Mouse (Mus musculus) forebrain, embryonic 13.5 days (tissue): ENCODE measurements around the gene Pax5. TPM values are rescaled to one million over a fixed set of nuclear protein-coding genes. Genes with fewer than 3 reads are reported as not detected.

Experiments used
- ATAC-seq: fragments of 200-750 bp; cut with Nextera tagmentation; 2 replicates; pipeline ENCODE4 v1.8.0; 2017
- H3K27ac ChIP-seq: fragments of 300-500 bp; sonication (generic); 2 replicates; pipeline ENCODE4 v1.5.1; 2015; ENCODE audit warnings: inconsistent platforms, mild to moderate bottlenecking, moderate library complexity
- H3K27me3 ChIP-seq: fragments of 300-500 bp; sonication (generic); 2 replicates; pipeline ENCODE4 v1.6.1; 2015; ENCODE audit warnings: mild to moderate bottlenecking, inconsistent platforms
- H3K36me3 ChIP-seq: fragments of 300-500 bp; sonication (generic); 2 replicates; pipeline ENCODE4 v1.6.1; 2015; ENCODE audit warnings: mild to moderate bottlenecking, inconsistent platforms; ENCODE audit not compliant: poor library complexity, severe bottlenecking
- H3K4me1 ChIP-seq: fragments of 300-500 bp; sonication (generic); 2 replicates; pipeline ENCODE4 v1.6.1; 2015; ENCODE audit warnings: inconsistent platforms
- H3K4me2 ChIP-seq: fragments of 300-500 bp; sonication (generic); 2 replicates; pipeline ENCODE4 v1.6.1; 2015; ENCODE audit warnings: inconsistent platforms, mild to moderate bottlenecking, moderate library complexity
- H3K4me3 ChIP-seq: fragments of 300-500 bp; sonication (generic); 2 replicates; pipeline ENCODE4 v1.5.1; 2015; ENCODE audit warnings: mild to moderate bottlenecking, inconsistent platforms
- H3K9ac ChIP-seq: fragments of 300-500 bp; sonication (generic); 2 replicates; pipeline ENCODE4 v1.6.1; 2015; ENCODE audit warnings: mild to moderate bottlenecking, inconsistent platforms
- H3K9me3 ChIP-seq: fragments of 300-500 bp; sonication (generic); replicated peaks from 2 replicates; pipeline ENCODE4 v1.6.1; 2016; ENCODE audit warnings: inconsistent platforms
- WGBS: fragments of 180-500 bp; shearing (Covaris S2); methylation state at CpG from one replicate; pipeline ENCODE4 v1.1.7; 2015; 5-methylcytosine and 5-hydroxymethylcytosine counted together
- polyA plus RNA-seq: library from polyadenylated mRNA; unstranded; fragments of >200 nt; fragmentation: Nextera tagmentation; extraction: Ambion mirVana; gene quantifications from 2 replicates; pipeline ENCODE4 v1.2.1, GENCODE M21; 2015

Pax5 gene
- polyA plus RNA-seq, 1 experiment from 2014 or later: 0.06 TPM

GRCm38 (mm10) chr4:44572373-44572772 lies 137.9 kb downstream of the Pax5 start:
- H3K9me3 ChIP-seq: no peaks in the 10 kb centered on the region
- no peak overlapping the region for H3K4me2 ChIP-seq
- no peaks in the 10 kb centered on the region for H3K36me3 ChIP-seq
- no peak for ATAC-seq
- H3K4me1 ChIP-seq: no peaks in the 10 kb centered on the region
- no peak overlapping the region for H3K9ac ChIP-seq
- H3K27me3 ChIP-seq: peaks cover 5% of the 10 kb centered on the region; the same call in 1 of the 2 replicates
- no peak overlapping the region for H3K4me3 ChIP-seq
- WGBS: 69% methylated on average over 5 of the region's 5 CpGs
- H3K27ac ChIP-seq: no peak overlapping the region

GRCm38 (mm10) chr4:44569138-44569537 lies 141.1 kb downstream of the Pax5 start:
- H3K27me3 ChIP-seq: peaks cover 29% of the 10 kb centered on the region
- no peak for ATAC-seq
- H3K4me1 ChIP-seq: no peaks in the 10 kb centered on the region
- no peak overlapping the region for H3K9ac ChIP-seq
- 89% methylated on average over 10 of the region's 10 CpGs for WGBS
- H3K9me3 ChIP-seq: no peaks in the 10 kb centered on the region
- H3K4me3 ChIP-seq: no peak overlapping the region
- H3K36me3 ChIP-seq: no peaks in the 10 kb centered on the region
- H3K4me2 ChIP-seq: no peak overlapping the region
- H3K27ac ChIP-seq: no peak overlapping the region

- WGBS: 84% methylated on average over 10 of the region's 10 CpGs
- Histone ChIP-seq H3K27me3 (peaks cover 33% of the 10 kb centered on the region), H3K4me3 (no peak overlapping the region), H3K9me3 (no peaks in the 10 kb centered on the region), H3K27ac (no peak overlapping the region), H3K4me2 (no peak overlapping the region), H3K36me3 (no peaks in the 10 kb centered on the region), H3K4me1 (no peaks in the 10 kb centered on the region), H3K9ac (no peak overlapping the region)
- no peak for ATAC-seq
Observed at GRCm38 (mm10) chr4:44568666-44569065, 141.6 kb downstream of the Pax5 start.

GRCm38 (mm10) chr4:44566401-44566800 lies 143.9 kb downstream of the Pax5 start:
- 77% methylated on average over 8 of the region's 8 CpGs for WGBS
- Histone ChIP-seq H3K9me3 (no peaks in the 10 kb centered on the region), H3K4me2 (no peak overlapping the region), H3K27ac (no peak overlapping the region), H3K4me3 (no peak overlapping the region), H3K4me1 (no peaks in the 10 kb centered on the region; the same call in 1 of the 2 replicates), H3K27me3 (peaks cover 55% of the 10 kb centered on the region), H3K9ac (no peak overlapping the region), H3K36me3 (no peaks in the 10 kb centered on the region)
- no peak for ATAC-seq

- Histone ChIP-seq H3K9ac (no peak overlapping the region), H3K4me2 (no peak overlapping the region), H3K27ac (no peak overlapping the region), H3K36me3 (no peaks in the 10 kb centered on the region), H3K4me1 (peaks cover 5% of the 10 kb centered on the region; the same call in 1 of the 2 replicates), H3K9me3 (no peaks in the 10 kb centered on the region), H3K4me3 (no peak overlapping the region), H3K27me3 (peaks cover 65% of the 10 kb centered on the region)
- ATAC-seq: no peak
- WGBS: 77% methylated on average over 12 of the region's 12 CpGs
Observed at GRCm38 (mm10) chr4:44565126-44566082, 144.9 kb downstream of the Pax5 start.

GRCm38 (mm10) chr4:44564602-44565001 lies 145.7 kb downstream of the Pax5 start:
- Histone ChIP-seq H3K27ac (no peak overlapping the region), H3K4me3 (no peak overlapping the region), H3K4me2 (no peak overlapping the region), H3K36me3 (no peaks in the 10 kb centered on the region), H3K9me3 (no peaks in the 10 kb centered on the region), H3K4me1 (peaks cover 5% of the 10 kb centered on the region; the same call in 1 of the 2 replicates), H3K27me3 (peaks cover 73% of the 10 kb centered on the region), H3K9ac (no peak overlapping the region)
- WGBS: 7% methylated on average over 10 of the region's 10 CpGs
- peak; percentile 48; the same call in 1 of the 2 replicates for ATAC-seq

GRCm38 (mm10) chr4:44560956-44561355 lies 149.3 kb downstream of the Pax5 start:
- H3K27ac ChIP-seq: no peak overlapping the region

GRCm38 (mm10) chr4:44558564-44558955 lies 151.7 kb downstream of the Pax5 start:
- ATAC-seq: peak; percentile 60
- H3K27ac ChIP-seq: peak overlapping the region; percentile 88
- H3K4me2 ChIP-seq: peak overlapping the region; percentile 76
- no peaks in the 10 kb centered on the region for H3K9me3 ChIP-seq
- no peaks in the 10 kb centered on the region for H3K36me3 ChIP-seq
- peaks cover 32% of the 10 kb centered on the region for H3K4me1 ChIP-seq
- peak overlapping the region; percentile 66; the same call in 1 of the 2 replicates for H3K9ac ChIP-seq
- WGBS: under 1% methylated on average over 7 of the region's 7 CpGs
- H3K4me3 ChIP-seq: peak overlapping the region; percentile 38; the same call in 1 of the 2 replicates
- peaks cover 64% of the 10 kb centered on the region for H3K27me3 ChIP-seq

More at GRCm38 (mm10) chr4:44560956-44561355, 149.3 kb downstream of the Pax5 start:
- no peaks in the 10 kb centered on the region for H3K9me3 ChIP-seq
- H3K4me2 ChIP-seq: no peak overlapping the region
- no peak overlapping the region for H3K4me3 ChIP-seq
- peaks cover 74% of the 10 kb centered on the region for H3K27me3 ChIP-seq
- peaks cover 32% of the 10 kb centered on the region for H3K4me1 ChIP-seq
- no peak for ATAC-seq
- H3K9ac ChIP-seq: no peak overlapping the region
- no peaks in the 10 kb centered on the region for H3K36me3 ChIP-seq
- WGBS: 41% methylated on average over 8 of the region's 8 CpGs

- peaks cover 32% of the 10 kb centered on the region for H3K4me1 ChIP-seq
- under 1% methylated on average over 36 of the region's 36 CpGs for WGBS
- H3K36me3 ChIP-seq: no peaks in the 10 kb centered on the region
- peak overlapping the region; percentile 66 for H3K9ac ChIP-seq
- H3K27me3 ChIP-seq: peaks cover 59% of the 10 kb centered on the region
- H3K27ac ChIP-seq: peak overlapping the region; percentile 88
- no peaks in the 10 kb centered on the region for H3K9me3 ChIP-seq
- peak overlapping the region; percentile 76 for H3K4me2 ChIP-seq
- ATAC-seq: peak; percentile 95
- peak overlapping the region; percentile 38 for H3K4me3 ChIP-seq
Observed at GRCm38 (mm10) chr4:44557815-44558563, 152.3 kb downstream of the Pax5 start.

- peaks cover 32% of the 10 kb centered on the region for H3K4me1 ChIP-seq
- peaks cover 51% of the 10 kb centered on the region for H3K27me3 ChIP-seq
- H3K9ac ChIP-seq: no peak overlapping the region
- no peak for ATAC-seq
- 0 out of 2 replicates have a peak overlapping the region, but pooled peaks have one; percentile 25 for H3K27ac ChIP-seq
- no peaks in the 10 kb centered on the region for H3K9me3 ChIP-seq
- no peak overlapping the region for H3K4me3 ChIP-seq
- WGBS: 87% methylated on average over 9 of the region's 9 CpGs
- H3K36me3 ChIP-seq: no peaks in the 10 kb centered on the region
- H3K4me2 ChIP-seq: no peak overlapping the region
Observed at GRCm38 (mm10) chr4:44556586-44557281, 153.6 kb downstream of the Pax5 start.

GRCm38 (mm10) chr4:44555576-44555975 lies 154.7 kb downstream of the Pax5 start:
- peaks cover 46% of the 10 kb centered on the region for H3K27me3 ChIP-seq
- ATAC-seq: no peak
- H3K36me3 ChIP-seq: no peaks in the 10 kb centered on the region
- no peak overlapping the region for H3K4me3 ChIP-seq
- no peak overlapping the region for H3K9ac ChIP-seq
- 87% methylated on average over 9 of the region's 9 CpGs for WGBS
- H3K9me3 ChIP-seq: no peaks in the 10 kb centered on the region
- no peak overlapping the region for H3K27ac ChIP-seq
- H3K4me1 ChIP-seq: peaks cover 27% of the 10 kb centered on the region
- no peak overlapping the region for H3K4me2 ChIP-seq
